ENCODE assay signal across 23 mouse cellular contexts in genomic region chr16:3896553-3896952, GRCm38 (mm10). TPM values are rescaled to one million over a fixed set of nuclear protein-coding genes. Genes with fewer than 3 reads are reported as not detected.
"Had no signal": no experiment of that assay in that cellular context is flagged by ENCODE, and none has a peak within 500 bp of the region (broad histone marks: within the 10 kb centered on the region; RNA-seq: fewer than 3 reads in every experiment).

No protein-coding gene starts in this region.

- H3K9me3 ChIP-seq: heart, embryonic 13.5 days; heart, embryonic 15.5 days; hindbrain, embryonic 13.5 days; hindbrain, embryonic 15.5 days; limb, embryonic 13.5 days; limb, embryonic 15.5 days; liver, embryonic 12.5 days had no signal

- H3K27me3 ChIP-seq: heart, embryonic 13.5 days; heart, embryonic 15.5 days; hindbrain, embryonic 13.5 days; hindbrain, embryonic 15.5 days; limb, embryonic 13.5 days; limb, embryonic 15.5 days; liver, embryonic 12.5 days had no signal

- H3K27ac ChIP-seq: heart, embryonic 15.5 days; hindbrain, embryonic 13.5 days; hindbrain, embryonic 15.5 days; hindbrain, postnatal 0 days; limb, embryonic 13.5 days; limb, embryonic 15.5 days; liver, embryonic 12.5 days had no signal

- ATAC-seq: hindbrain, postnatal 0 days; liver, embryonic 12.5 days had no signal

- DNase-seq: gastrocnemius, adult 2 months; gastrocnemius, postnatal 10 days; gastrocnemius, postnatal 25 days; heart, adult 2 months; heart, postnatal 14 days; heart, postnatal 36 days; kidney, adult 18-20 months; kidney, adult 8-10 months; kidney, postnatal 10 days; kidney, postnatal 36 days; layer of hippocampus, adult 9-11 months; layer of hippocampus, postnatal 36 days; left cerebral cortex, postnatal 4 days had no signal

- H3K4me3 ChIP-seq: gastrocnemius, adult 2 months; heart, adult 2 months; heart, embryonic 13.5 days; heart, embryonic 15.5 days; hindbrain, embryonic 13.5 days; hindbrain, embryonic 15.5 days; limb, embryonic 13.5 days; limb, embryonic 15.5 days; liver, embryonic 12.5 days had no signal

- H3K9ac ChIP-seq: heart, embryonic 13.5 days; heart, embryonic 15.5 days; hindbrain, embryonic 13.5 days; hindbrain, embryonic 15.5 days; limb, embryonic 13.5 days; limb, embryonic 15.5 days; liver, embryonic 12.5 days had no signal

- H3K4me1 ChIP-seq: hindbrain, embryonic 13.5 days; hindbrain, embryonic 15.5 days; limb, embryonic 13.5 days; limb, embryonic 15.5 days had no signal

- H3K4me2 ChIP-seq: heart, embryonic 11.5 days; heart, embryonic 13.5 days; heart, embryonic 15.5 days; hindbrain, embryonic 13.5 days; hindbrain, embryonic 15.5 days; limb, embryonic 13.5 days; limb, embryonic 15.5 days; liver, embryonic 12.5 days had no signal

RNA-seq across cellular contexts. Expression of gene Gm20695, which starts 12.1 kb away (rescaled TPM):
- polyA plus RNA-seq: heart, adult 2 months; large intestine, adult 2 months had no signal
